Mouse (Mus musculus) ES-Bruce4 (cell line): ENCODE results near the gene Trub1.

ENCODE experiments used
- CTCF ChIP-seq: IDR thresholded peaks from one replicate; pipeline ENCODE4 v1.8.1; 2011; ENCODE audit warnings: low read depth, low read length
- POLR2A ChIP-seq: IDR thresholded peaks from one replicate; pipeline ENCODE4 v1.8.1; 2011; ENCODE audit warnings: low read length; ENCODE audit not compliant: insufficient read depth

- TF ChIP-seq CTCF: no peak
- no peak for TF ChIP-seq POLR2A
Observed at GRCm38 (mm10) chr19:57530212-57530611, 77.5 kb downstream of the Trub1 start.
